Mouse (Mus musculus) embryo, embryonic 10.5 days (tissue): ENCODE measurements at regions not wholly inside any gene's neighbourhood (a gene's known extent, or its start where the extent isn't known, plus 50 kb on each side); places are given as distances from the start of the nearest gene placed in this dataset.

Source experiments
- DNase-seq: peaks from one replicate; pipeline ENCODE4 v3.0.0-alpha.2; 2015; ENCODE audit warnings: low spot score

GRCm38 (mm10) chr5:132649771-132650170 is 106.6 kb upstream of the Auts2 start:
- no peak for DNase-seq

GRCm38 (mm10) chr5:132648751-132649150 is 105.6 kb upstream of the Auts2 start:
- DNase-seq = no peak

- no peak for DNase-seq
These were observed 101.6 kb upstream of the Auts2 start for GRCm38 (mm10) chr5:132644646-132645172.

- no peak for DNase-seq
These were observed 100.1 kb upstream of the Auts2 start for GRCm38 (mm10) chr5:132643270-132643669.

GRCm38 (mm10) chr5:132633198-132633884 is 90.2 kb upstream of the Auts2 start:
- DNase-seq = no peak

- DNase-seq = no peak
These were observed 78.6 kb upstream of the Auts2 start for GRCm38 (mm10) chr5:132621751-132622150.

- no peak for DNase-seq
These were observed 74.1 kb upstream of the Auts2 start for GRCm38 (mm10) chr5:132617241-132617640.

- no peak for DNase-seq
These were observed 66.1 kb upstream of the Auts2 start for GRCm38 (mm10) chr5:132609251-132609650.

GRCm38 (mm10) chr5:132606216-132606615 is 63.1 kb upstream of the Auts2 start:
- DNase-seq = no peak

GRCm38 (mm10) chr5:132594796-132595195 is 51.7 kb upstream of the Auts2 start:
- DNase-seq = no peak
